Mouse (Mus musculus) E14TG2a.4 (cell line): ENCODE results near the gene Tube1.

Experiments used
- CTCF ChIP-seq: conservative IDR thresholded peaks from 2 replicates; pipeline ENCODE4 v1.5.1; 2014; ENCODE audit warnings: low read length
- NANOG ChIP-seq: IDR thresholded peaks from 2 replicates; pipeline ENCODE4 v1.6.1; 2014; ENCODE audit warnings: borderline replicate concordance, low read length, mixed read lengths
- POU5F1 ChIP-seq: IDR thresholded peaks from 2 replicates; pipeline ENCODE4 v1.6.1; 2014; ENCODE audit warnings: low read length, borderline replicate concordance

GRCm38 (mm10) chr10:39158306-39158705 lies 24.5 kb downstream of the Tube1 start:
- peak; percentile 35 for TF ChIP-seq CTCF
- no peak for TF ChIP-seq NANOG
- TF ChIP-seq POU5F1: no peak
